Mouse (Mus musculus): ENCODE data around the gene Dbndd2. TPM values are rescaled to one million over a fixed set of nuclear protein-coding genes. Genes with fewer than 3 reads are reported as not detected.

The Dbndd2 gene
- total and polyA plus RNA-seq, 3 experiments = 6.9 to 11.9 TPM; not detected in 1

GRCm38 (mm10) chr2:164466787-164467186 is 19.1 kb upstream of the Dbndd2 start (continued):
- TF ChIP-seq GABPA (IDR thresholded peaks at IDR 0.05; ENCODE audit: low read depth, low read length) (no peak), ZC3H11A (IDR thresholded peaks at IDR 0.05; ENCODE audit: low read depth, low read length) (no peak), POLR2AphosphoS2 (IDR thresholded peaks at IDR 0.05; ENCODE audit: low read length) (no peak; the same call in 1 of the 2 replicates), GATA1 (IDR thresholded peaks at IDR 0.05; ENCODE audit: low read depth, low read length) (peak; percentile 57; the same call in 1 of the 2 replicates), USF1 (IDR thresholded peaks at IDR 0.05; ENCODE audit: low read depth, low read length) (peak; percentile 46; the same call in 1 of the 2 replicates), MEF2A (IDR thresholded peaks at IDR 0.05; ENCODE audit: extremely low read depth, insufficient replicate concordance, low read depth, low read length, poor library complexity, severe bottlenecking) (no peak), NELFE (IDR thresholded peaks at IDR 0.05; ENCODE audit: low read depth, low read length) (no peak; the same call in 1 of the 2 replicates), TBP (IDR thresholded peaks at IDR 0.05; ENCODE audit: low read depth, low read length) (peak; percentile 56; the same call in 1 of the 2 replicates), CHD2 (IDR thresholded peaks at IDR 0.05; ENCODE audit: low read length) (no peak)

DNA sequence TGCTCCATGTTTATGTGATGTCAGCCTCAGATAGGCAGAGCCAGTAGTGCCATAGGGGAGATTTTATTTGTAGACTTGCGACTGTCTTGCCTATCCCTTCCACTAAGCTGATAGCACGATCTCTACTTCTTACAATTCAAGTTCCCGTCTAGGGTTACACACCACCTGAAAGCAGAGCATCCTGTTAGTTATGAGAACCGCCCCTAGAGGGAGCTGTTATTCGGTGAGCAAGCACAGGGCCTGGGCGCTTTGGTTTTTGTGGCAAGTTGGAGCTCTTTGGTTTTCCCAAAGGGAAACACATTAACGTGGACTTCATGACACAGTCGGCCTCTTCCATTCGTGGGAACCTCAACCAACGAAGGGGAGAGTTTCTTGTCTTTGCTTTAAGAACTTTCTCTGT is 15.7 kb upstream of the Dbndd2 start:
- H3K36me3 ChIP-seq (ENCODE audit: control insufficient read depth in 1 of 2, insufficient read depth in 2 of 2, low read length in 2 of 2) = peaks cover 0 to 17% of the 10 kb centered on the region in 2 experiments; a peak in 3 of 4 replicates
- no peaks in the 10 kb centered on the region for H3K79me2 ChIP-seq (ENCODE audit: control insufficient read depth, insufficient read depth, low read length, poor library complexity)
- H3K9ac ChIP-seq (ENCODE audit: control insufficient read depth, low read depth, low read length, poor library complexity, severe bottlenecking) = no peak overlapping the region
- no peaks in the 10 kb centered on the region for H3K27me3 ChIP-seq (ENCODE audit: control insufficient read depth in 1 of 2, insufficient read depth in 2 of 2, low read length in 2 of 2)
- H3K4me3 ChIP-seq (ENCODE audit: control insufficient read depth in 1 of 2, insufficient read depth in 1 of 2, low read depth in 2 of 2, low read length in 2 of 2) = no peak overlapping the region
- no peaks in the 10 kb centered on the region for H3K9me3 ChIP-seq (replicated peaks; ENCODE audit: insufficient read depth, low read length)
- DNase-seq (ENCODE audit: low read depth, low spot score) = peak; percentile 85
- H3K27ac ChIP-seq (ENCODE audit: control insufficient read depth, low read depth, low read length) = no peak overlapping the region
- H3K4me1 ChIP-seq (ENCODE audit: control insufficient read depth in 1 of 2, insufficient read depth in 2 of 2, low read length in 2 of 2) = peaks cover 10 to 16% of the 10 kb centered on the region in 2 experiments; a peak in 3 of 4 replicates
- TF ChIP-seq RAD21 (IDR thresholded peaks at IDR 0.05; ENCODE audit: low read depth, low read length) (peak; percentile 52), ZNF384 (IDR thresholded peaks at IDR 0.05; ENCODE audit: low read depth, low read length) (no peak), JUND (IDR thresholded peaks at IDR 0.05; ENCODE audit: low read depth, low read length) (no peak), MXI1 (IDR thresholded peaks at IDR 0.05; ENCODE audit: low read depth, low read length) (no peak), MAFK (IDR thresholded peaks at IDR 0.05; ENCODE audit: borderline replicate concordance, low read depth, low read length) (no peak), GABPA (IDR thresholded peaks at IDR 0.05; ENCODE audit: low read depth, low read length) (no peak), ZMIZ1 (IDR thresholded peaks at IDR 0.05; ENCODE audit: low read depth, low read length) (no peak), MEF2A (IDR thresholded peaks at IDR 0.05; ENCODE audit: extremely low read depth, insufficient replicate concordance, low read depth, low read length, poor library complexity, severe bottlenecking) (no peak), HCFC1 (IDR thresholded peaks at IDR 0.05; ENCODE audit: low read depth, low read length) (0 out of 2 replicates have a peak, but pooled peaks have one; percentile 24), UBTF (IDR thresholded peaks at IDR 0.05; ENCODE audit: borderline replicate concordance, insufficient read depth, low read depth, low read length) (no peak), CTCF (IDR thresholded peaks at IDR 0.05 in 2 of 3, conservative IDR thresholded peaks at IDR 0.05 in 1 of 3; ENCODE audit: control insufficient read depth in 1 of 3, insufficient read depth in 1 of 3, low read depth in 2 of 3, low read length in 3 of 3, poor library complexity in 1 of 3, severe bottlenecking in 1 of 3) (peak; percentile 75 to 79 (median 76)), POLR2A (IDR thresholded peaks at IDR 0.05; ENCODE audit: control insufficient read depth in 1 of 2, insufficient read depth in 1 of 2, low read depth in 1 of 2, low read length in 2 of 2, poor library complexity in 1 of 2) (no peak), ZC3H11A (IDR thresholded peaks at IDR 0.05; ENCODE audit: low read depth, low read length) (no peak; the same call in 1 of the 2 replicates), SMC3 (IDR thresholded peaks at IDR 0.05; ENCODE audit: low read depth, low read length) (peak; percentile 57), SIN3A (IDR thresholded peaks at IDR 0.05; ENCODE audit: low read length) (no peak)
